Mouse (Mus musculus) cerebellum, adult 2 months (tissue): ENCODE measurements around the gene Elovl5.

Source experiments
- CTCF ChIP-seq: fragments of 200-500 bp; IDR thresholded peaks from 2 replicates; pipeline ENCODE4 v1.5.1; 2011; ENCODE audit warnings: low read depth, mild to moderate bottlenecking, control low read depth, low read length, moderate library complexity, borderline replicate concordance; ENCODE audit not compliant: insufficient read depth
- POLR2A ChIP-seq: fragments of 200-500 bp; IDR thresholded peaks from 2 replicates; pipeline ENCODE4 v1.6.1; 2011; ENCODE audit warnings: low read length, control low read depth, borderline replicate concordance; ENCODE audit not compliant: insufficient read depth

DNA sequence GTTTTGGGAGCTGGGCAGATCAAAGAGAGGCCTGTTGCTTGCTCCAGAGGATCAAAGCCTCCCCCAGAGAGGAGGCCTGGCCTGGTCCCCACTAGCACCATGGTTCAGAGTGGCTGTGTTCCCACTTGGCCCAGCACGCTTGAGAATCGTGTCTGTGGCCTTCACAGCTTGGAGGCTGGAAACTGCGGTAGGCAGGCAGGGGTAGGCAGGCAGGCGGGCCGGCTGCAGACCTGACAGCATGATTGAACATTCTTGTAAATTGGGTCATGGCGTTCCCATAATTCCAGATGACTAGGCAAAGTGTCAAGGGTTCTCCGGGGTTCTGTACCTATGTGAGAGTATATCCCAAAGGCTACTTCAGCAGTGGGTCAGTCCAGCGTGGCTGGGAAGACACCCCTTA lies 35.9 kb downstream of the Elovl5 start:
- TF ChIP-seq CTCF (no peak), POLR2A (no peak)
